Mouse (Mus musculus) myocyte (in vitro differentiated cells): ENCODE data around the gene Cacna1g. TPM values are rescaled to one million over a fixed set of nuclear protein-coding genes. Genes with fewer than 3 reads are reported as not detected.
"Not testable (repeated sequence)": the region's sequence is repeated elsewhere in the genome, so short reads cannot be mapped to it uniquely, and the experiment has no call there.

Source experiments
- H3K27me3 ChIP-seq: one replicate; pipeline ENCODE4 v1.6.1; 2011; ENCODE audit not compliant: control insufficient read depth, insufficient read depth, insufficient read length
- H3K36me3 ChIP-seq: one replicate; pipeline ENCODE4 v1.6.1; 2011; ENCODE audit not compliant: control insufficient read depth, insufficient read depth
- H3K4me2 ChIP-seq: one replicate; pipeline ENCODE4 v1.6.1; 2011; ENCODE audit warnings: low read depth, control low read depth
- H3K4me3 ChIP-seq: one replicate; pipeline ENCODE4 v1.5.1; 2011; ENCODE audit warnings: mild to moderate bottlenecking, control low read depth, moderate library complexity
- H3K79me2 ChIP-seq: one replicate; pipeline ENCODE4 v1.6.1; 2011; ENCODE audit not compliant: control insufficient read depth, insufficient read depth
- H3ac ChIP-seq: one replicate; pipeline ENCODE4 v1.6.1; 2011; ENCODE audit not compliant: control insufficient read depth, insufficient read length
- CEBPB ChIP-seq: IDR thresholded peaks from 2 replicates; pipeline ENCODE4 v1.6.1; 2011; ENCODE audit warnings: mild to moderate bottlenecking, moderate library complexity; ENCODE audit not compliant: poor library complexity, insufficient read depth, severe bottlenecking
- E2F4 ChIP-seq: IDR thresholded peaks from one replicate; pipeline ENCODE4 v1.6.1; 2011; ENCODE audit warnings: mild to moderate bottlenecking, control low read depth, moderate library complexity; ENCODE audit not compliant: insufficient read depth
- MAX ChIP-seq: IDR thresholded peaks from one replicate; pipeline ENCODE4 v1.6.1; 2011; ENCODE audit warnings: low read depth, mild to moderate bottlenecking, control low read depth
- MYOD1 ChIP-seq, 3 experiments: IDR thresholded peaks; one replicate each; pipeline ENCODE4 v1.6.1; 2011; ENCODE audit warnings: control low read depth in 2 of 3, low read depth in 2 of 3, mild to moderate bottlenecking in 2 of 3, moderate library complexity in 1 of 3; ENCODE audit not compliant: insufficient read length in 2 of 3, control insufficient read depth in 1 of 3
- MYOG ChIP-seq, 3 experiments: IDR thresholded peaks; one replicate each; pipeline ENCODE4 v1.6.1; 2011; ENCODE audit warnings: control low read depth in 2 of 3, low read depth in 2 of 3, mild to moderate bottlenecking in 2 of 3; ENCODE audit not compliant: insufficient read length in 2 of 3, control insufficient read depth in 1 of 3, insufficient read depth in 1 of 3
- POLR2A ChIP-seq: IDR thresholded peaks from one replicate; pipeline ENCODE4 v1.6.1; 2011; ENCODE audit warnings: low read depth, mild to moderate bottlenecking, control low read depth, moderate library complexity; ENCODE audit not compliant: insufficient read length
- POLR2AphosphoS2 ChIP-seq: IDR thresholded peaks from one replicate; pipeline ENCODE4 v1.6.1; 2011; ENCODE audit warnings: low read depth, control low read depth; ENCODE audit not compliant: insufficient read length
- REST ChIP-seq: IDR thresholded peaks from one replicate; pipeline ENCODE4 v1.6.1; 2011; ENCODE audit warnings: mild to moderate bottlenecking, control low read depth, moderate library complexity; ENCODE audit not compliant: insufficient read depth, insufficient read length
- SRF ChIP-seq: IDR thresholded peaks from one replicate; pipeline ENCODE4 v1.6.1; 2011; ENCODE audit warnings: low read depth; ENCODE audit not compliant: control insufficient read depth, insufficient read length
- TCF12 ChIP-seq: IDR thresholded peaks from one replicate; pipeline ENCODE4 v1.6.1; 2011; ENCODE audit warnings: mild to moderate bottlenecking, control low read depth; ENCODE audit not compliant: poor library complexity, insufficient read depth, severe bottlenecking
- TCF3 ChIP-seq: IDR thresholded peaks from one replicate; pipeline ENCODE4 v1.6.1; 2011; ENCODE audit warnings: low read depth, control low read depth; ENCODE audit not compliant: insufficient read length
- USF1 ChIP-seq: IDR thresholded peaks from one replicate; pipeline ENCODE4 v1.6.1; 2011; ENCODE audit warnings: low read depth, mild to moderate bottlenecking, control low read depth, moderate library complexity
- polyA plus RNA-seq: library from polyadenylated mRNA; unstranded; fragments of >200 nt; fragmentation: generic; extraction: Trizol; gene quantifications from one replicate; pipeline ENCODE4 v1.2.1, GENCODE M21; 2012; ENCODE audit warnings: missing spikeins

Gene Cacna1g
- polyA plus RNA-seq, 1 experiment, result 0.05 TPM

DNA sequence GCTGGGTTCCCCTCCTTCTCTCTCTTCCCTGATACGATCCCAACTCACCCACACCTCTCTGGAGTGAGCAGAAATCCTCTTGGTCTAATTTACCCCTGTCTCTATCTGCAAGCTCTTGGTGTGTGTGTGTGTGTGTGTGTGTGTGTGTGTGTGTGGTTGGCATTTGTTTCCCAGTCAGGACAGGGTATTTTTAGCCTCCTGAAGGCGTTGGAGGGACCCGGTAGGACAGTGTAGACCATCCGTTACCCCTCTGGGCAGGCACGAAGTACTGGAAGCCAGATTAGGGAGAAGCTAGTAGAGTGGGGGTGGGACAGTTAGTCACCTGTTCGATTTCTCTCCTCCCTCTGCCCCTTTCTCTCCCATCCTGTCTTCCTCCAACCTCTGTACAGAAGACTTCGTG lies 79.9 kb downstream of the Cacna1g start:
- peaks cover 24% of the 10 kb centered on the region for H3K27me3 ChIP-seq
- H3K36me3 ChIP-seq, result no peaks in the 10 kb centered on the region
- no peaks in the 10 kb centered on the region for H3K79me2 ChIP-seq
- no peak overlapping the region for H3K4me2 ChIP-seq
- no peak overlapping the region for H3K4me3 ChIP-seq
- no peak for TF ChIP-seq SRF
- TF ChIP-seq TCF3, result no peak
- TF ChIP-seq CEBPB, result no peak
- TF ChIP-seq POLR2A, result no peak
- TF ChIP-seq MAX, result no peak
- TF ChIP-seq TCF12, result no peak
- TF ChIP-seq E2F4, result no peak
- TF ChIP-seq MYOG (IDR thresholded peaks at IDR 0.05; ENCODE audit: control insufficient read depth in 1 of 3, insufficient read depth in 1 of 3, insufficient read length in 2 of 3, low read depth in 2 of 3), result no peak
- TF ChIP-seq POLR2AphosphoS2, result no peak
- TF ChIP-seq MYOD1 (IDR thresholded peaks at IDR 0.05; ENCODE audit: control insufficient read depth in 1 of 3, insufficient read length in 2 of 3, low read depth in 2 of 3), result no peak
- no peak for TF ChIP-seq USF1
- no peak for TF ChIP-seq REST
- H3ac ChIP-seq, result no peak overlapping the region

GRCm38 (mm10) chr11:94393490-94393889 lies 80.5 kb downstream of the Cacna1g start:
- not testable (repeated sequence) for H3ac ChIP-seq, H3K4me2 ChIP-seq, H3K4me3 ChIP-seq, H3K36me3 ChIP-seq, H3K79me2 ChIP-seq
- H3K27me3 ChIP-seq, result peaks cover 21% of the 10 kb centered on the region

DNA sequence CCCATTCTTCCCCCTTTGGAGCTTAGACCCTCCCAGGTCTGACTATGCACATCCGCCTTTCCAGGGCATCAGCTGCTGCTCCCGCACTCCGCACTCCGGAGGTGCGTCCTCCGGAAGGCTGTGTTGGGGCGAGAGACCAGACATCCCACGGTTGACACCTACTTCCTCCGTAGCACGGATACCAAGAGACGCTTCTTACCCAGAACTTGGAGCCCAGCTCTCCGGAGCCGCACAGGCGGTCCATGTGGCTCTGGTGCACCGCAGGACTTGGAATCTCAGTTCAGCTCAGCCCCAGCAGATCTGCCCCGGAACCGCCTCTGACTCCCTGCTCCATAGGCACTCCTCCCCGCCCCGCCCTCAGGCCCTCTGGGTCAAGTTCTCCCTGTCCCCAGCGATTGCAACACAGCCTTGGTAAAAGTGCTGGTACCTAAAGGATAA lies 81.3 kb downstream of the Cacna1g start, which contains the start of gene Abcc3:
Abcc3 (minus strand) TSS at position 326 of the 438 bp plus-strand sequence.
- Histone ChIP-seq H3K4me2 (no peak within 1 kb of the TSS), H3K4me3 (no peak within 1 kb of the TSS), H3K36me3 (no peaks in the 10 kb centered on the region), H3ac (no peak within 1 kb of the TSS), H3K27me3 (peaks cover 21% of the 10 kb centered on the region), H3K79me2 (no peaks in the 10 kb centered on the region)
- TF ChIP-seq CEBPB (0 out of 2 replicates have a peak, but pooled peaks have one; percentile 24), POLR2A (no peak)

GRCm38 (mm10) chr11:94391661-94392060 lies 82.3 kb downstream of the Cacna1g start:
- Histone ChIP-seq H3K27me3 (peaks cover 21% of the 10 kb centered on the region), H3K36me3 (no peaks in the 10 kb centered on the region), H3K79me2 (no peaks in the 10 kb centered on the region), H3K4me2 (no peak overlapping the region), H3K4me3 (no peak overlapping the region), H3ac (no peak overlapping the region)
- TF ChIP-seq TCF3 (no peak), MAX (no peak), MYOD1 (IDR thresholded peaks at IDR 0.05; ENCODE audit: control insufficient read depth in 1 of 3, insufficient read length in 2 of 3, low read depth in 2 of 3) (no peak), TCF12 (no peak), POLR2A (no peak), USF1 (no peak), E2F4 (no peak), POLR2AphosphoS2 (no peak), MYOG (IDR thresholded peaks at IDR 0.05; ENCODE audit: control insufficient read depth in 1 of 3, insufficient read depth in 1 of 3, insufficient read length in 2 of 3, low read depth in 2 of 3) (no peak), SRF (no peak), CEBPB (no peak), REST (no peak)

DNA sequence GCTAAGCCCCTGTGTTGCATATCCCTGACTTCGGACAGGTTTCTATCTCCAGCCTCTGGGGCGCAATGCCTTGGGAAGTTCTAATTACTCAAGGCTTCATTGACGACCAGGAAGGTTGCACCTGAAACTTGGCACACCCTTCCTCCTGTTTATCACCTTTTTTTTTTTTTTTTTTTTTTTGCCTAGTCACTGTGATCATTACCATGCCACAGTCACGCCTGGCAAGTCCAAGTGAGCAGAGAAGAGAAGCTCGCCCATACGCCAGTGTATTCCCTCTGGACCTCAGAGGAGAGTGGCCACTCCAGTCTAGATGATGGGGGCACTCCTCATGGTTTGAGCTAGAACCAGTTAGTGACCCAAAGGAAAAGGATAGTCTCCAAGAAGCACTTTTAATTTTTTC lies 83.2 kb downstream of the Cacna1g start:
- TF ChIP-seq MAX (no peak), SRF (no peak), MYOD1 (IDR thresholded peaks at IDR 0.05; ENCODE audit: control insufficient read depth in 1 of 3, insufficient read length in 2 of 3, low read depth in 2 of 3) (no peak), USF1 (no peak), POLR2A (no peak), MYOG (IDR thresholded peaks at IDR 0.05; ENCODE audit: control insufficient read depth in 1 of 3, insufficient read depth in 1 of 3, insufficient read length in 2 of 3, low read depth in 2 of 3) (no peak), REST (no peak), POLR2AphosphoS2 (no peak), TCF3 (no peak), TCF12 (no peak), E2F4 (no peak), CEBPB (no peak)
- no peak overlapping the region for H3K4me3 ChIP-seq
- no peak overlapping the region for H3ac ChIP-seq
- no peaks in the 10 kb centered on the region for H3K79me2 ChIP-seq
- H3K27me3 ChIP-seq, result peaks cover 21% of the 10 kb centered on the region
- H3K4me2 ChIP-seq, result no peak overlapping the region
- H3K36me3 ChIP-seq, result no peaks in the 10 kb centered on the region
